Mouse (Mus musculus): ENCODE measurements around the gene Zbtb37. TPM values are rescaled to one million over a fixed set of nuclear protein-coding genes. Genes with fewer than 3 reads are reported as not detected.
A peak's percentile ranks its signal among the peaks of the same experiment; 100 is the strongest.

Gene Zbtb37
- 7.4 and 7.9 TPM in 2 replicates for polyA plus RNA-seq (2016; fragmentation: Nextera tagmentation; extraction: Ambion mirVana)

DNA sequence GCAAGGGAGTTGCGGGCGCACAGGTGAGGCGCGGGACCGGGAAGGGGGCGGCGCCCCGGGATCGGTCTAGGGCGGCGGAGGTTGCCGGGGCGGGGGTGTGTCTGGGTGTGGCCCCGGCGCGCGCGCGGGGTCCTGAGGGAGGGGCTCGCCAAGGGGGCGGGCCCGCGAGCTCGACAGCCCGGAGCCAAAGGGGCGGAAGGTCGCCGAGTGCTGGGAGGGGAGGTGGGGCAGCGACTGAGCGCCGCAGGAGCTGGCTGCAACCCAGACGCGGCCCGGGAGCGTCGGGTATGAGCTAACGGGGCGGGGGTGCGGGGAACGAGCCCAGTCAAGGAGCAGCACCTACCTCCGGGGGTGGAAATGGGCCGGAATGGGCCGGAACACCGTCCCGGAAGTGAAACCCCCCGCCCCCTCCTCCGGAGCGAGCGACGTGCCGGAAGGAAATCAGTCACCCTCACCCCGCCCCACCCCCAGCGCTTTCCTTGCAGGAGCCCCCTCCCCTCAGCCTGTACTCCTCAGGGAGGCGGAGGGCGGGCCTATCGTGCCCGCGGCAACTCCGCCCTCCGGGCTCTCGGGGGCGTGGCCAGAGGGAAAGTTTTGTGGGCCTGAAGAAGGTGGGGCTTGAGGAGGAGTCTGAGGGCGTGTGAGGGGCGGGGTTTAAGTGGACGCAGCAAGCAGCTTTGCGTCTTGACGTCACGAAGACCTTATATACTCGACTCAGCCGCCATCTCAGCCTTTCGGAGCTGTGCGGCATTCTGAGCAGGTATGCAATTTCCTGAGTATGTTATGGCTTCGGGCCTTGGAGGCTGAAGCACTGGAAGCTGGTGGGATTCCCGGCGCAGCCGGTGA lies at the start of gene Zbtb37:
TSS of gene Zbtb37 (minus strand) at position 415 of the 846 bp plus-strand sequence.
- no peaks in the 10 kb centered on the region for H3K9me3 ChIP-seq
- peak; percentile 100 for DNase-seq (ENCODE audit: low spot score)
- peaks cover 71% of the 10 kb centered on the region for H3K36me3 ChIP-seq
- H3K4me1 ChIP-seq (replicated peaks), result peaks cover 25% of the 10 kb centered on the region
- H3K27ac ChIP-seq, result peak within 1 kb of the TSS; percentile 96
- no peaks in the 10 kb centered on the region for H3K27me3 ChIP-seq (ENCODE audit: insufficient read depth, poor library complexity, severe bottlenecking)
- WGBS, result under 1% methylated on average over 76 of the region's 76 CpGs
- peak within 1 kb of the TSS; percentile 87 for H3K4me3 ChIP-seq

DNA sequence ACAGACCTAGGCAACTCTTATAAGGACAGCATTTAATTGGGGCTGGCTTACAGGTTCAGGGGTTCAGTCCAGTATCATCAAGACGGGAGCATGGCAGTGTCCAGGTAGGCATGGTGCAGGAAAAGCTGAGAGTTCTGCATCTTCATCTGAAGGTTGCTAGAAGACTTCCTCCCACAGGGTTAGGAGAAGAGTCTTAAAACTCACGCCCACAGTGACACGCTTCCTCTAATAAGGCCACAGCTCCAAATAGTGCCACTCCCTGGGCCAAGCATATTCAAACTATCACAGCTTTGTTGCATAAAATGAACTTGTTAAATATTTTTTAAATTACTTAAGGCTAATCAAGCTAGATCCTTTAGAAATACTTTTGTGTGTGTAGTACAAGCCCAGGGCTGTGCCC lies 42.6 kb upstream of the Zbtb37 start:
- Histone ChIP-seq H3K4me1 (replicated peaks) (peaks cover 19% of the 10 kb centered on the region), H3K27me3 (ENCODE audit: insufficient read depth, poor library complexity, severe bottlenecking) (no peaks in the 10 kb centered on the region), H3K9me3 (no peaks in the 10 kb centered on the region), H3K36me3 (peaks cover 67% of the 10 kb centered on the region), H3K4me3 (no peak overlapping the region), H3K27ac (no peak overlapping the region)
- DNase-seq (ENCODE audit: low spot score), result no peak
- WGBS, result 95% methylated on average over 3 of the region's 3 CpGs

DNA sequence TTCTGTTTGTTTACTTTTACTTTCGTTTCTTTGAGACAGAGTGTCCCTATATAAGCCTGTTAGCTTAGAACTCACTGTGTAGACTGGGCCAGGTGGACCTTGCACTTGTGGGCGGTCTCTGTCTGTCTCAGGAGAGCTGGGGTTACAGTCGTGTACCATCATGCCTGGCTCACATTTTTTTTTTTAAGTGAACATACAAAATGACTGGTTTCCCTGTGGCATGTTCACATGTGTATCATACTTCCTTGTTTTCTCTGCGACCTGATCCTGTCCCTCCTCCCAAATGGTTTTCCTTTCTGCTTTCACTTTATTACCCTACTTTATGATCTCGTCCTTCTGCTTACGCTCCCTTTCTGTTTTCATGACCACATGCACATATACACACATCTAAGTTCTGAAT lies 41.6 kb upstream of the Zbtb37 start:
- Histone ChIP-seq H3K4me1 (replicated peaks) (peaks cover 28% of the 10 kb centered on the region), H3K27ac (no peak overlapping the region), H3K27me3 (ENCODE audit: insufficient read depth, poor library complexity, severe bottlenecking) (no peaks in the 10 kb centered on the region), H3K36me3 (peaks cover 61% of the 10 kb centered on the region), H3K4me3 (no peak overlapping the region), H3K9me3 (no peaks in the 10 kb centered on the region)
- WGBS, result 90% methylated on average over 6 of the region's 6 CpGs
- DNase-seq (ENCODE audit: low spot score), result no peak

DNA sequence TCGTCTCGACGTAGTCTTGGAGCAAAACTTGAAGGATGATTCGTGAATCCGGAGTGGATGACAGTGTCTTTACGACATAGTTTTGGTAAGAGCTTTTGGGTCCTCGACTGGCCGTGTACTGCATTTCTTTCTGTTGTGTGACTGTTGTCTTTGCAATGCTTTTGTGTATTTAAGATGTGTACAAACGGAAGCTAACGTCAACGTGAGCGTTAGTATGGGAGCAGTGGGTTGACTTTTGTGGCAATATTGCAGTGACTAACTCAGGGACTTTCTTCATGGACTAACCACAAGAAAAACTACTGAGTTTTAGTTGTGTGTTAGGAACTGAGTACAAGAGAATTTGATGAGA lies 36.6 kb upstream of the Zbtb37 start:
- Histone ChIP-seq H3K36me3 (peaks cover 22% of the 10 kb centered on the region), H3K27me3 (ENCODE audit: insufficient read depth, poor library complexity, severe bottlenecking) (no peaks in the 10 kb centered on the region), H3K4me1 (replicated peaks) (peaks cover 37% of the 10 kb centered on the region), H3K9me3 (no peaks in the 10 kb centered on the region), H3K27ac (peak overlapping the region; percentile 93), H3K4me3 (peak overlapping the region; percentile 80)
- WGBS, result under 1% methylated on average over 12 of the region's 12 CpGs
- DNase-seq (ENCODE audit: low spot score), result no peak

DNA sequence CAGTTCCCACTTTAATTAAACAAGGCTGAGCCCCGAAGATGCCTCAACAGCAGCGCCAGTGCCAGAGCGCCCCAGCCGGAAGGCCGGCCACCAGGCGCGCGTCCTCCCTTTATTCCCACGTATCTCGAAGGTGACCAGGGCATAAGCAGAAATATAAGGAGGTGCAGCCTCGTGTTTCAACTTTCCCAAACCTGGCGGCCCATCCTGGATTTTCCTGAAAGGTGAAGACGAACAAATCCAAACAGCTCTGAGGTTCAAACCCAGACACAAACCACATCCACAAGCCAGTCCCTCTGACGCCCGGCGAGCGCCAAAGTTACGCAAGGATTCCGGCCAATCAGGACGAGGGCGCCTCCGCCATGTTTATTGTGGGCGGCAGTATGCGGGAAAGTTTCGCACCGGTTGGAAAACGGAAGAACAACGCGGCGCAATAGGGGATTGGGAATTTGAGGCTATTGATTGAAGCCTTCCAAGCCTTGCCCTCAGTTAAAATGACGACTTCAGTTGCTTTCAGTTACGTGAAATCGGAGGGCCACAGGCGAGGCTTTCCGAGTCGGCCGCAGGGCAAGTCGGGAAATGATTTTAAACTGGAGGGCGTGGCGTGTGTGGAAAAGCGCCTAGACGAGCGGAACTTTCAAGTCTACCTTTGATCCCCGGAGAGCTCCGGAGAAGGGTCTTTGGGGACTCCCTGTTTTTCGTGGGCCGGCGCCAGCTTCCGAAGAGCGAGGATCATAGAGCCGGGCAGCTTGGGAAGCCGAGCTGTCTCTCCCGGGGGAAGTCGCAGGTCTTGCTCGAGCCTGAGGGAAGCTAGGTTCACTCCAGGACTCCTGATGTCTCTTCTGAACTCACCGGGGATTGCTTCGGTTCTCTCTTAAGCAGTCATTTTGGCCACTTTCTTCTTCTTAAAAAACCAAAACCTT lies 36.0 kb upstream of the Zbtb37 start, which contains the start of the genes Dars2 and Cenpl:
TSS of gene Dars2 (minus strand) at position 307 of the 920 bp plus-strand sequence.
TSS of gene Cenpl (plus strand) at position 362 of the 920 bp plus-strand sequence.
- peak within 1 kb of the TSS; percentile 93 for H3K27ac ChIP-seq
- under 1% methylated on average over 57 of the region's 57 CpGs for WGBS

DNA sequence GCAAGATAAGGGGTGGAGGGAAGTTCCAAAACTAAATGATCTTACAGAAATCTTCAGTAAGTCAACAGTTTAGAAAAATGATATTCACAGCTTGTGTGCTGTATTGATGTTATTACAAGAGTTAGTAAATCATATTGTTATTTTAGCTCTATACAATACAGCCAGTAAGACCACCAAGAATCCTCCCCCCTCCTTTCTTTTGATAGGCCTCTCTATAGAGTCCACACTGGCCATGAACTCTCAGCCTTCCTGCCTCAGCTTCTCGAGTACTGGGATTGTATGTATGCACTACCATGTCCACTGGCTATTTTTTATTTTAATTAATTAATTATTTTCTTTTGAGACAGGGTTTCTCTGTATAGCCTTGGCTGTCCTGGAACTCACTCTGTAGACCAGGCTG lies 28.7 kb upstream of the Zbtb37 start:
- WGBS, result 82% methylated on average over 1 of the region's 1 CpGs
- Histone ChIP-seq H3K36me3 (peaks cover 50% of the 10 kb centered on the region), H3K27me3 (ENCODE audit: insufficient read depth, poor library complexity, severe bottlenecking) (no peaks in the 10 kb centered on the region), H3K27ac (no peak overlapping the region), H3K4me1 (replicated peaks) (no peaks in the 10 kb centered on the region), H3K9me3 (no peaks in the 10 kb centered on the region), H3K4me3 (no peak overlapping the region)
- DNase-seq (ENCODE audit: low spot score), result no peak

More for the DNA sequence above, 36.0 kb upstream of the Zbtb37 start, which contains the start of the genes Dars2 and Cenpl:
- Histone ChIP-seq H3K4me1 (replicated peaks) (peaks cover 37% of the 10 kb centered on the region), H3K9me3 (no peaks in the 10 kb centered on the region), H3K36me3 (peaks cover 20% of the 10 kb centered on the region), H3K27me3 (ENCODE audit: insufficient read depth, poor library complexity, severe bottlenecking) (no peaks in the 10 kb centered on the region), H3K4me3 (peak within 1 kb of the TSS; percentile 80)
- DNase-seq (ENCODE audit: low spot score), result peak; percentile 95

DNA sequence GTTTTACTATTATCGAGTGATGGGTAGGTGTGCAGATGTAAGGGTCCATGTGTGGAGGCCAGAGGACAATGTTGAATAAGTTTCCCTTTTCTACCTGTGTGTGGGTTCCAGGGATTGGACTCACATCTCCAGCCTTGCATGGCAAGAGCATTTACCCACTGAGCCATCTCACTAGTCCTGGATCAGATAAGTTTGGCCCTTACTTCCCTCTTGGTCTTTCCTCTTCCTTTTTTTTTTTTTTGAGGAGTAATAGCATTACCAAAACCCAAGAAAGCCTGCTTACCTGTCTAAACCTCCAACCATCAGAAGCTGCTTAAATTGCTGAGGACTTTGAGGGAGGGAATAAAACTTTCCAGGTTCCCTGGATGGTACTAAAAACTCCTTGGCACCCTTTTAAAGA lies 22.5 kb upstream of the Zbtb37 start:
- DNase-seq (ENCODE audit: low spot score), result no peak
- Histone ChIP-seq H3K4me1 (replicated peaks) (no peaks in the 10 kb centered on the region), H3K27ac (no peak overlapping the region)

GRCm38 (mm10) chr1:161046972-161047371 lies 12.3 kb upstream of the Zbtb37 start:
- WGBS, result 90% methylated on average over 3 of the region's 3 CpGs
- no peaks in the 10 kb centered on the region for H3K9me3 ChIP-seq
- H3K27ac ChIP-seq, result no peak overlapping the region
- DNase-seq (ENCODE audit: low spot score), result no peak
- H3K4me1 ChIP-seq (replicated peaks), result no peaks in the 10 kb centered on the region
- peaks cover 96% of the 10 kb centered on the region for H3K36me3 ChIP-seq
- H3K4me3 ChIP-seq, result no peak overlapping the region
- H3K27me3 ChIP-seq (ENCODE audit: insufficient read depth, poor library complexity, severe bottlenecking), result no peaks in the 10 kb centered on the region

More for the DNA sequence above, 22.5 kb upstream of the Zbtb37 start:
- H3K27me3 ChIP-seq (ENCODE audit: insufficient read depth, poor library complexity, severe bottlenecking), result no peaks in the 10 kb centered on the region
- H3K4me3 ChIP-seq, result no peak overlapping the region
- no peaks in the 10 kb centered on the region for H3K9me3 ChIP-seq
- H3K36me3 ChIP-seq, result peaks cover 80% of the 10 kb centered on the region
- WGBS, result 98% methylated on average over 1 of the region's 1 CpGs

GRCm38 (mm10) chr1:161041261-161042020 lies 6.8 kb upstream of the Zbtb37 start:
- H3K36me3 ChIP-seq, result peaks cover 80% of the 10 kb centered on the region

GRCm38 (mm10) chr1:161040855-161041254 lies 6.2 kb upstream of the Zbtb37 start:
- no peaks in the 10 kb centered on the region for H3K9me3 ChIP-seq
- H3K27me3 ChIP-seq (ENCODE audit: insufficient read depth, poor library complexity, severe bottlenecking), result no peaks in the 10 kb centered on the region
- no peak for DNase-seq (ENCODE audit: low spot score)
- peaks cover 80% of the 10 kb centered on the region for H3K36me3 ChIP-seq
- no peak overlapping the region for H3K4me3 ChIP-seq
- H3K4me1 ChIP-seq (replicated peaks), result peaks cover 15% of the 10 kb centered on the region
- H3K27ac ChIP-seq, result no peak overlapping the region

More at GRCm38 (mm10) chr1:161041261-161042020, 6.8 kb upstream of the Zbtb37 start:
- no peak for DNase-seq (ENCODE audit: low spot score)
- Histone ChIP-seq H3K27me3 (ENCODE audit: insufficient read depth, poor library complexity, severe bottlenecking) (no peaks in the 10 kb centered on the region), H3K4me1 (replicated peaks) (peaks cover 15% of the 10 kb centered on the region), H3K4me3 (no peak overlapping the region), H3K27ac (no peak overlapping the region), H3K9me3 (no peaks in the 10 kb centered on the region)
- WGBS, result 91% methylated on average over 7 of the region's 7 CpGs

DNA sequence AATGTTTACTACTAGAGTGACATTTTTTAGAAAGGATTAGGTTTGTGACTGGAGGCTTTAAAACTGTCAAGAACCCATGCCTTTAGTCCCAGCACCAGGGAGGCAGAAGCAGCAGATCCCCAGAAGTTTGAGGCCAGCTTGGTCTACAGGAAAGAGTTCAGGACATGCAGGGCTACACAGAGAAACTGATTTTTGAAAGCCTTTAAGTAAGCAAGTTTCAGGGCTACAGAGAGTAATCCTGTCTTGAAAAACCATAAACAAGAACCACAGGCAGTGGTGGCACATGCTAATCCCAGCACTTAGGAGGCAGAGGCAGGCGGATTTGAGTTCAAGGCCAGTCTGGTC lies 5.7 kb upstream of the Zbtb37 start:
- no peak overlapping the region for H3K4me3 ChIP-seq
- H3K4me1 ChIP-seq (replicated peaks), result peaks cover 15% of the 10 kb centered on the region
- H3K27me3 ChIP-seq (ENCODE audit: insufficient read depth, poor library complexity, severe bottlenecking), result no peaks in the 10 kb centered on the region
- H3K27ac ChIP-seq, result no peak overlapping the region
- H3K9me3 ChIP-seq, result no peaks in the 10 kb centered on the region
- peaks cover 80% of the 10 kb centered on the region for H3K36me3 ChIP-seq
- peak; percentile 8 for DNase-seq (ENCODE audit: low spot score)
- 81% methylated on average over 1 of the region's 1 CpGs for WGBS

GRCm38 (mm10) chr1:161039741-161040425 lies 5.2 kb upstream of the Zbtb37 start:
- H3K27me3 ChIP-seq (ENCODE audit: insufficient read depth, poor library complexity, severe bottlenecking), result no peaks in the 10 kb centered on the region
- peaks cover 75% of the 10 kb centered on the region for H3K36me3 ChIP-seq
- peak; percentile 58 for DNase-seq (ENCODE audit: low spot score)
- H3K27ac ChIP-seq, result 0 out of 2 replicates have a peak overlapping the region, but pooled peaks have one; percentile 30
- H3K4me3 ChIP-seq, result no peak overlapping the region; the same call in 1 of the 2 replicates
- no peaks in the 10 kb centered on the region for H3K9me3 ChIP-seq
- H3K4me1 ChIP-seq (replicated peaks), result peaks cover 15% of the 10 kb centered on the region
- 12% methylated on average over 3 of the region's 3 CpGs for WGBS
